Mouse (Mus musculus) heart, postnatal 4 days (tissue): Measurements from ENCODE around the gene Myo5a. TPM values are rescaled to one million over a fixed set of nuclear protein-coding genes. Genes with fewer than 3 reads are reported as not detected.

ENCODE experiments used
- DNase-seq: peaks from one replicate; pipeline ENCODE4 v3.0.0; 2021
- total RNA-seq, 2 experiments: library from RNA; stranded (reverse); gene quantifications; 2 replicates each; pipeline ENCODE4 v1.2.3; 2021

The Myo5a gene
- total RNA-seq, 2 experiments from 2014 or later = 23.9 to 24.6 TPM

DNA sequence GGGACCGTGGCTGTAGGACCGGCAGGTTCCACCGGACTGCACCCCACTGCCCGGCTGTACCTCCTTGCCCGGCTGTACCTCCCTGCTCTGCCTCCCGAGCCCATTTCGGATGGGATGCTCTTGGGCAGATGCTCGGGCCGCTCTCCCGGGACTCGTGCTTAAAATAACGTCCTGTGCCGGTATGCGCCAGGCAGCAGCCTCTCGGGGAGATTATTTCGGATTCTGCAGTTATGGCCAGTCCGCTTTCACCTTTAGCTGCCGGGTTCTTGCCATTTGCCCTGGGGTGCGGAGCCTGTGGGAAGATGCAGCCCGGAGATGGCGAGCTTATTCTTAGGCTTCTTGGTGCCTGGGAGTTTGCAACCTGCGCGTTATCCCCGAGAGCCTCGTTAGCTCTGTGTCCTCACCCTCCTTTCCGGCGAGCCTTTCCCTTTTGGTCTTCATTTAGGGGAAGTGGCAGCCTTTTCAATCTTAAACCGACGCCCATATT lies 934 bp downstream of the Myo5a start:
- DNase-seq = peak; percentile 18

DNA sequence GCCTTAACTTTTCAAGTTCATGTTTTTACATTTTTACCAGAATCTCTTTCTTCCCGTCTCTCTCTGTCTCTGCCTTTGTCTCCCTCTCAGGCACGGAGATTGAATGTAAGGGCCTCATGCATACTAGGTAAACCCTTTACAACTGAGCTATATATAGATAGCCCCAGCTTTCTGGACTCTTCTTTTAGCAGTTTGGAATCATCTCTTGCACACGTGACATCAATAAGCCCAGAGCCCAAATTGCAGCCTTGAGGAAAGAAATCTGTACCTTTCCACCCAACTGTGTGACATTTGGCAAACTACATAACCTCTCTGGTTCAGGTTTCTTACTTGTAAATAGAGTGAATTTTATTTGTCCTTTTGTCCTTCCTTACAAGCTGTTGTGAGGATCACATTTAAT lies 1.5 kb downstream of the Myo5a start:
- DNase-seq = no peak

DNA sequence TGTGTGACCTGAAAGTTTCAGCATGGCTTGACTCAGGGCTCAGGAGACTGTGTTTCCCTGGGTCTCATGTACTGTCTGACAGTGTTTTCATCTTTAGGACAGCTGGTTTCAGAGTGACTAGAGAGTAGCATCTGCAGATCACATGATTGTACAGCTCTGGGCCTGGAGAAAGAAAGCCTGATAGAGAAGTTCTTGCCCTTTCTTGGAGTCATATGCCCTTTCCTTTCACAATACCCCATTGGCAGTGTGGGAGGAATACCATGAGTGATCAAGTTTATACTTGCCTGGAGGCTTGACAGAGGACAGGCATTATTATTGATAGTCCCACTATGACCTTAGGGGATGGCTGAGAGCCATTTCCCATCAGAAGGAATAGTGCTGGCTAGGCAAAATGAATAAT lies 6.4 kb downstream of the Myo5a start:
- DNase-seq = no peak

DNA sequence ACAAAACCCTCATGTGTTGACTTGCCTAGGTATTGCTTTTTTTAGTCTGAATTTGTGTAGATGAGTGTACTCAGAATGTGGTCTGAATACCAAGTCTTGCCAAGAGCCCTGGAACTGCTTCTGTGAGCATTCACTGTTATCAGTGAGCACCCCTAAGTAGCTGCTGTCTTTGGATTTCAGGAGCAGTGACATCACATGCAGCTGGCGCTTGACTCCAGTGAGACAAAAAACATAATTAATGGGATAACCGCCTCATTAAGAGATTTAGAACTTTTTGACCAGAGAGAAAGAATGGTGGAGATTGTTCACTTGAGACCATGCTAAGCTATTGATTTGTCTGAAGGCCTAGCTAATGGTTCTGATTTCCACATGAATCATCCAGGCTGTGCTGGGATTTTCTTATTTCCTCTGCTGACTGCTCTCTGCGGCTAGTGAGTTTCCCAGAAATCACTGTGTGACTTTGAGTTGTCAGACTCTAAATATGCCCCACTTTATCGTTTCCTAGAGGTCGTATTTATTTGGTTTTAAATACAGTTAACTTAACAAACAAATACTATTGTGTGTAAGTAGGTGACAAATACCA lies 14.5 kb downstream of the Myo5a start:
- no peak for DNase-seq

DNA sequence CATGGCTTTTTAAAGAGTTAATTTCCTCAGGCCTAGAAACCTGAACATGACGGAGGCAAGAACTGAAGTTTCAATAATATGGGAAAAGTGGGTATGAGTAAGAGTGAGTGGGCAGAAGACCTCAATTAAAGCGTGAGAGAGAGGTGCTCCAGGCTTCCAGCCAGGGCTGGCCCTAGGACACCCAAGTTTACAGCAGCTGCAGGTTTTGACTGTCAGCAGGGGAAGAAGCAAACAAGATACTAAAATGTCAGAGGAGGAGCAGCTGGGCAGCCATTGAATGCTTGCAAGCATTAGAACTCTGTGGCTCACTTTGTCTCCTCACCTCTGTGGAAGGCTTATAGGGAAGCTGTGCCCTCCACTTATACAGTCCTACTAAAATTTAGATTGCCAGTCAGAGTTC lies 17.0 kb downstream of the Myo5a start:
- DNase-seq = no peak

DNA sequence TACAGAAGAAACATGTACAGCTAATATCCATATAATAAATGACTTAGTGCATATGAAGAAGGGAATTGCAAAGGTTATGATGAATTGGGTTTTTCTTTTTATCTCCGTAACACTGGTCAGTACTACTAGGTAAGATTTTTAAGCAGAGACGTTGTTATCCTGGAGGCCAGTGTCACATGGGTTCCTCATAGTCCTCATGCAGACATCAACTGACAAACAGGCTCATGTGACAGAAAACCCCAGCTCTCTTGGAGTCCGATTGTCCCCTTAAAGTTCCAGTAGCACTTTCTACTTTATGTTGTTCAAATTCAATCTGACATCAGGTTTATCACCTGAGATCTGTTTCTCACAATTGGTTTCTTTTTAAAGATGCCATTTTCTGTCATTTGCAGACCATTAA lies 18.5 kb downstream of the Myo5a start:
- no peak for DNase-seq

DNA sequence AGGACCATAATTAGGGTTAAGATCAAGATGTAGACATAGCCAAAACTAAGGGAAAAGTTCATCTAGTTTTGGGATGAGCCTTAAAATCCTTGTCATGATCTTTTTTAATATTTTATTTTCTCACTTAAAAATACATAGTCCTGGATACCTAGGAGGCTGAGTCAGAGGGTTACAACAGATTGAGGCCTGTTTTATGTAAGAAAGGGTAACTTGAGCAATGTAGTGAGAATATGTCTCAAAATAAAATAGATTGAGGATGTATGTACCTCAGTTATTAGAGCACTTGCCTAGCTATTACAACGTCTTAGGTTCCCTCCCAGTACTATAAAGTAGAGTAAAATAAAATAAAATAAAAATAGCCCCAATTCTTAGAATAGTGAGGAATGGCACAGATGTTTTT lies 21.3 kb downstream of the Myo5a start:
- no peak for DNase-seq

DNA sequence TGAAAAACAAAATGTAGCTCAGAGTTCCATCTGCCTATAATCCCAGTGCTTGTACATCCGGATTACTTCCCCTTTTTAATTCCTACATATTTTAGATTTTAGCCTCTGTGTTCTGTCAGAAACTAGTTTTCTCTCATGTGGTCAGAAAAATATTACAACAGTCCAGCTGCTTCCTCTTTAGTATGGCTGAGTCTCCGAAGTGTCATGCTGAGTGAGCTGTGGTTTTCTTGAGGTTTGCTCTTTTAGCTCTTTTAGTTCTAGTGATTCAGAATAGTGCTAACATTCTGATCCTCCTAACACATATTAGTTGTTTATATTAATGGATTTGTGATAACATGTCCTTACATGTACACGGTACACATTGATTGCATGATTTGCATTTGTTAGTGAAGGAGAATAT lies 23.9 kb downstream of the Myo5a start:
- DNase-seq = no peak

DNA sequence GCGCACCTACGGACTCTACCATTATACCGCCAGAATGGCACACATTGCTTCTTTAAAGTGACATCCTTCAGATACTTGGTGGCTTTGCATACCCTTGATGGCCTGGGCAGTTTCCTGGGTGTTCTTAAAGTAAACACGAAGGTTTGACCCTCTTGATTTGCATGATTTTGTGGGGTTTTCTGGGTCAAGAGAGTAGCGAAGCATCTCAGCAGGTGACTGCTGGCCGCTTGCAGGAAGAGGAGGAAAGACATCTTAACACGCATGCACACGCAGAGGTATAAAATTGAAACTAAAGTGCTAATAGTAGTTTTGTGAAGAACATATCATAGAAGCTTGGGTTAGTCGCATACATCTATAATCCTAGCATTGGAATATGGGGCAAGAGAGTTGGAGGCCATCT lies 28.1 kb downstream of the Myo5a start:
- no peak for DNase-seq

DNA sequence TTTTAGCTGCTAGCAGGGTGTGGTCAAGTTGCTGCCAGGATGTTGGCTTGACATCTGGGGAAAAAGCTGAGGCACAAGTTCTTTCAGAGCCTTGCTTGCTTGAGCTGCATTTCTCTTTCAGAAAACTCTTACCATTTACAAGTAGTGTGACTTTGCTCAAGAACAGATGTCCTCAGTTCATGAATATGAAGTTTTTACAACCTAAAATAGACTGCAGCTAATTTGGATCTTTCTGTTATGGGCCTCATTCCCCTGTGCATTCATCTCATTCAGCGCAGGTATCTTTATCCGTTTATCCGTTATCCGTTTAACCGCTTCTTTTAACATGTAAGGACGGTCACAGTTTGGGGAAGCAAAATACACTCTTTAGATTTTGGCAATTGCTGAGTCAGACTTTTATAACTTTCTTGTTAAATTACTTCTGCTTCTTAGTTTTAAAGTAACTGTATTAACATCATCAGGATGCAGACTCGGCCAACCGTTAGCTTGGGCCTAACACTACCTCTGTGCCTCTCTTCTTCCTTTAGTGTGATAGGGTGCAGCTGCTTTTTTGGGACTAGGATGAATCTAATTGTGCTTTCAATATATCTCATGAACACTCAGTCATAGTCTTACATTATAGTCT lies 29.5 kb downstream of the Myo5a start:
- DNase-seq = no peak

DNA sequence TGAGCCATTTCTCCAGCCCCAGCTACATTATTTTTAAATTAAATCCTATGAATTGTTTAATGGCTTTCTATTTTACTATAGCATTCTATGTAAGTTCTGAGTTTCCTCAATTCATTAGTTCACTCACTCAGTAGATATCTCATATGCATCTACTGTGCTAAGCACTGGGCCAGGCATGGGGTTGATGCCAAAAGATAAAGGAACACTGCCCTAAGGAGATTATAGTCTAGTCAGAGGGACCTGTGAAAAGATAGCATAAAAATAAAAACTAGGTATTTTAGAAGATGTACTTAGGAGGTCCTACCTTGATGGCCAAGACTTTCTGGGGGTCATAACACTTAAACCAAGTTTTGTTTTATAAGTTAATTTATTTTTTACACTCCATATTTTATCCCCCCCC lies 31.3 kb downstream of the Myo5a start:
- no peak for DNase-seq

DNA sequence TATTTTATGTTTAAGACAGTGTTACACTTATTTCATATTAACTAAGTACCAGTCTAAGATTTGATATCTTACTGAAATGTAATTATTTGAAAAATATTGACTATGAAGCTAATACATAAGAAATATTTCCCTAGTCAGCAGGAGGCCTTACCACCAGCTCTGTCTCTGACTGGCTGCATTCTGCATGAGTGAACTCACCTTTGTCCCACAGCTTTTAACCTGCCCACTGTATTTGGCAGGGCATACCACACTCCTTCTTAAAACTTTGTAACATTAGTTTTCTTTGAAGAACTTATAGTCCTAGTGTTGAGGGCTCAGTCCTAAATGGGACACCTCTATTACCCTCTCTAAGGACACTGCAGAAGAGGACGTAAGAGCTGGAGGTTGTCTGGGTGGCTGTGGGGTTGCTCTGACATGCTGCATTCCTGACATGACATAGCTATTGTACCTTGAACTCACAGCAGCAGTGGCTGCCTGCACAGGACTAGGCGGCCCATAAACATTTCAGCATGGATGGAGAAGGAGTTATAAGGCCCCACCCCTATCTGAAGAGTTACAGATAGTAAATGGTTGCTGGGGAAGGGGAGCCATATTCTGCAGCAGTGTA lies 45.9 kb downstream of the Myo5a start:
- no peak for DNase-seq

DNA sequence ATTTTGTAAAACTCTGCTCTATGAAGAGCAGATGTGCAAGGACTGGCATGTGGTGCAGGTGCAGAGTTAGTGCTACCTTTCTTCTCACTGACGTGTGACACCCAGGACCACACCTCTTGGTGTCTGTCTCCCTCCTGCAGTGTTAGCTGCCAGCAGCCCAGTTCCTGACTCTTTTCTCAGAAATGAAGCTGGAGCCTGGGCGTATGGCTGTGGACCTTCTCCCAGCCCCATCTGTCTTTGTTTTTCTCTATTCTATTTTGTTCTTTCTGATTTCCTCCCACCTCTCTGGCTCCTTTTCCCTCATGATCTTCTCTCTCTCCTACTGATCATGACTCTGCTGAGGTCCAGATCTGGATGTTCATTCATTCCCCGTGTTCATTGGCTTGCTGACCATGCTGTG lies 50.3 kb downstream of the Myo5a start:
- DNase-seq = no peak

DNA sequence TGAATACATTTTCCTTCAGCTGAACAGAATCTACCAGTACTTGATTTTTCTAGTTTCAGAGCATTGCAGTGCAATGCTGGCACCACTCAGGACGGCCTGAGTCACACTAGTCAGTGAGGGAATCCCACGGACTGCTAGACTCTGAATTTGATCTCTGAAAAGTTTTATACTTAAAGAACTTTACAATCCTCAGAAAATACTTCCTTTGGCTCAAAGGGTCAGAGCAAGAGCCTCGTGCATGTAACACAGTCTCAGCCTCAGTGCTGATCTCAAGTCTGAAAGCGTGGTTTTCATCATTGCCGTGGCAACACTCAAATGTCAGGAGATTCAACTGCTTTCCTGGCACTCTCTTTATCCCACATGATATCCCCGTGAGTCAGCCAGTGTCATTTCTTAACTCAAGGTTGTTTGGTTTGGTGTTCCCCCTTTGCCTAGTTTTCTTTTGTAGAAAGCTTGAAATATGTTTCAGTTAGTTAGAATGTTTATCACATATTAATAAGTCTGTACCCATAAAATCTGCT lies 53.4 kb downstream of the Myo5a start:
- DNase-seq = no peak

DNA sequence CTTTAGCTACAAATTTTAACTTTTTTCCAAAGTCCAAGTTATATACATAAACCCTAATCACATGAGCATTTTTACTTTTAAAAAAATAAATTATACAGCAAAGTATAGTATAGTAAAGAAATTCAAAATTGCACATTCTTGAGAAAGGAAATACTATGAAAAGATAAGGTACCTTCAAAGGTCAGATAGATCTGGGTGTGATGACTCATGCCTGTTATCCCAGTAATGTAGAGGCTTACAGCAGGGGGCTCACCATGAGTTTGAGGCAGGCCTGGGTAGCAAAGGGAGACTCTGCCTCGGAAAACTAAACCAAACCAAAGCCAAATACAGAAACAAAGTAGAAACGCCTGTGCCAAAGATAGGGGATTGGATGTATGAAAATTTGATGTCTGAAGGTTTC lies 59.7 kb downstream of the Myo5a start:
- DNase-seq = no peak

DNA sequence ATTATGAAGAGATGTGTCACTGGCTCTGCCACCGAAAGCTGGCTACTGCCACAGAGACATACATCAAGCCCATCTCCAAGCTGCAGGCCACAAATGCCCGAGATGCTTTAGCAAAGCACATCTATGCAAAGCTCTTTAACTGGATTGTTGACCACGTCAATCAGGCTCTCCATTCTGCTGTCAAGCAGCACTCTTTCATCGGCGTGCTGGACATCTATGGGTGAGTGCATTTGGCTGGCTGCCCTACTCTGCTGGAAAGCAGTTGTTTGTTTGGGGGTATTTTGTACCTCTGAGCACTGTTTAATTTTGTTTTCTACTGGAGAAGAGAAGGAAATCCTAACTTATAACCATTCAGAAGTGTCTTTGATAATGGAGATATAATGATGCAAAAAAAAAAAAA lies 76.1 kb downstream of the Myo5a start:
- peak; percentile 26 for DNase-seq

DNA sequence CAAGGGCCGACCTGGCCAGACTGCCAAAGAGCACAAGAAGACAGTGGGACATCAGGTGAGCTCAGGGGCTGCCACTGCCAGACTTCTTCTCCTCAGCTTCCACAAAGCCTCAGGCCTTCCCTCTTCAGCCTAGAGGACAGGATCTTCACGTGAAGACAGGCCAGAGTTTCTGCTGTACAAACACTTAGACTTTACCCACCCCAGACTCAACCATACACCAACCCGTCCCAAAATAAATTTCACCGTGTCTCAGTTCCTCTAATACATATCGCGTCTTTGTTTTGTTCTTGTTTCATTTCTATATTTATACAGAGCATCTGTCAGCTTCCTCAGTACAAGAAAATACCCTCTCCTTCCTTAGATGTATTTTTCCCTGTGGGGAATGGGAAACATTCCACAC lies 89.7 kb downstream of the Myo5a start:
- no peak for DNase-seq

DNA sequence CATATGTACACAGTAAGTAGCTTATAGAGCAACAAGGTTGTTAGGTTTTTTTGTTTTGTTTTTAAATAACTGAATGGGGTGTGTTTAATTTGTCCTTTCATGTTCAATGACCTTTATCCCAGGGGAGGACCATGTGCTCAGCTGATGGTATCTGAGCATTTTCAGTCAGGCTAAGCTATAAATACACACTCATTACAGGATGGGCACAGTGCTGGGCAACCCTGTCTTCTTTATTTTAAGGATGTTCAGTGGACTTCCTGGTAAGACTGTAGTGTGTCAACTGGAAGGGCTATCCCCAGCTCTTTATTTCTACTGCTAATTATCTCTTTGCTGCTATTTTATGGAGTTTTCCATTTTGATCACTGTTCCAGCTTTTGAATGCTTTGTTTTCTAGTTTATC lies 92.8 kb downstream of the Myo5a start:
- DNase-seq = peak; percentile 41

DNA sequence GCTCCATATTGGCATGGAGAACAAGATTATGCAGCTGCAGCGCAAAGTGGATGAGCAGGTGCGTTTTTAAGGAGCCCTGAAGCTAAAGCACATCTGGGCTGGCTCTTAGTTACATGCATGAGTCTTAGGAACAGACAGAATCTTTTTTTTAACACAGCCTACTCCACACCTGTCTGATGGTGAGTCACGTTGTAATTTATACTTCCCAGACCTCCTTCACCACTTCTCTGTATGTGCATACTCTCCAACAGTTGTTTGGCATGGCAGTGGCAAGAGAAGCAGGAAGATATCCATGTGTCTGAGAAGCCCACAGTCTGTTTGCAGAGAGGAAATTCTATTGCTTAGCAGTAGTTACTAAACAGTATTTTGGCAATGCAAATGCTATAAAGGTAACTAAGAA lies 100.9 kb downstream of the Myo5a start:
- no peak for DNase-seq

DNA sequence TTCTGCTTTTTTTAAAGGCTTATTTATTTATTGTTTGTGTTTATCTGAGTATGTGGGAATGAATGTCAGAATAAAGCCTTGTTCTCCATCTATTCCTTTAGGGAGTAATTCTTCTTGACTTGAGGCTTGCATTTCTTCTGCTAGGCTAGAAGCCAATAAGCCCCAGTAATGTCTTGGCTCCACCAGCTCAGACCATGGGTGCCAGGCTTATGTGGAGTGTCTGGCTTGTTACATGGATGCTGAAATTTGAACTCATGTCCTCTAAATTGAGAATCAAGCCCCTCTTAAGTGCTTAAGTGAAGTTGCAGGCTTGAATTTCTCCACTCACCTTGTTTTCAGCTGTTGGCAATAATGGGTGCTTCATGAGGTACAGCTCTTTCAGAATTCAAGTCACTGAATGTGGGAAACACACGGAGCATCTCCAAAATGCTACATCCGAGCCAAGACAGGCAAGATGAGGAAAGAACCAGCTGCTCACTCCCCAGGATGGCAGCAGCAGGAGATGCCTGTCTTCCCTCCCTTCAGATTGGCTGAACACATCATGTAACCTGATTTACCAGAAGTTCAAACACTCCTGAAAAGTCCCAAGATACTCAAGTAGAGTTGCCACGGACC lies 116.9 kb downstream of the Myo5a start:
- no peak for DNase-seq

DNA sequence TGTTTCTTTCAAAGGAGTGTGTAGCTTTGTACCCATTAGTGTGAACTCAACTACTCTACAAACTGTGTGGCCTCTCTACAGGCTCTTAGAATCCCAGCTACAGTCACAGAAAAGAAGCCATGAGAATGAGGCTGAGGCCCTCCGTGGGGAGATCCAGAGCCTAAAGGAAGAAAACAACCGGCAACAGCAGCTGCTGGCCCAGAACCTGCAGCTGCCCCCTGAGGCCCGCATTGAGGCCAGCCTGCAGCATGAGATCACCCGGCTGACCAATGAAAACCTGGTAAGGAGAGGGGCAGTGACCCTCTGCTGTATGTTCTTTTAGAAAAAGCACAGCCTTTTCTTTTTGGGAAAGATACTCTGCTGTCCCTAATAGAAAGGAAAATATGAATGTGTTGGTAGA lies 123.0 kb downstream of the Myo5a start:
- no peak for DNase-seq

DNA sequence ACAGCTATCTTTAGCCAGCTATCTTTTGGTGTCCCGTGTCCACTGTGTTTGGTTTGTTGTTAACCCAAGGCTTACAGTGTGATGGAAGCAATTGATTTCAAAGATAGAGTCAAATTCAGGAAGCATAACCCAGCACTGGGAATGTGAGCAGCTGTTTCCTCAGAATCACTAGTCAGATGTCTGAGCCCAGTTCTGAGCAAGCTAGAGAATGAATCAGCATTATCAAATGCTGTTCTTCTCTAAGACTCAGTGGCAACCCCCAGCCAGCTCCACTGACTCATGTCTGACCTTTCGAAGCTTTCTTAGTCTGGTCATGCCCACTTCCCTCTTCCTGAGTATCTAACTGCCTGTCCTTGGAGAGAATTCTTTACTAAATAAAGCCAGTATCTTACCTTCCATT lies 125.5 kb downstream of the Myo5a start:
- no peak for DNase-seq

DNA sequence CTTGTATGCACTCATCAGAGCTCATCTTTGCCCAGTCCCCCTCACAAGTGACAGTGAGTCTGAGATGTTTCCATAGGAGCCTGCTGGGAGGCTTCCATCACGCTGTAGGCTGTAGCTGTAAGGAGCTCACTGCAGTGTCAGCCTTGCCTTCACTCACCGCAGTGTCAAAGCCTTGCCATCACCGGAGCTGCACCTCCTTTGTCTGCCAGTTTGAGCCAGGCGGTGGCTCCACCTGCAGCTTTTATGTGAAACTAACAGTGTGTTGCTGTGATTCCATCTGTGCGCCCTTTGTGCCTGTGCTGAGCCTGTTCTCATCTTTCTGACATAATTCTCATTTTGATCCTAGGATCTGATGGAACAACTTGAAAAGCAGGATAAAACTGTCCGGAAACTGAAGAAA lies 126.5 kb downstream of the Myo5a start:
- DNase-seq = peak; percentile 39

DNA sequence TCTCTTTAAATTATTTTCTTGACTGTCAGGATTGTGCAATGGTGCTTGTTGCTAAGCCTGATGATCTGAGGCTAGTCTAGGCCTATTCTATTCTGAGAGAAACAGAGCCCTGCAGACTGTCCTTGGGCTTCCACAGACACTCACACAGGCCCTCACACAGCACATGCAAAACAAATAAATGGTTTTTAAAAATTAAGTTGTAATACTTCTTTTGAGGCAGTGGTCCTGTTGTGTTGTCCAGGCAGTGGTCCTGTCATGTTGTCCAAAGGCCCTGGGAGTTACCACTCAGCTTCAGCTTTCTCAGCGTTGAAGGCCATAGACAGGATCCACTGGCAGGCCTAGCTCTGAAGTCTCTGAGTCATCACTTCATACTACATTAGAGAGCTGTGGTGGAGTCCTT lies 130.7 kb downstream of the Myo5a start:
- DNase-seq = no peak
